Mouse (Mus musculus): ENCODE data around the gene Srsf7.

Gene Srsf7

DNA sequence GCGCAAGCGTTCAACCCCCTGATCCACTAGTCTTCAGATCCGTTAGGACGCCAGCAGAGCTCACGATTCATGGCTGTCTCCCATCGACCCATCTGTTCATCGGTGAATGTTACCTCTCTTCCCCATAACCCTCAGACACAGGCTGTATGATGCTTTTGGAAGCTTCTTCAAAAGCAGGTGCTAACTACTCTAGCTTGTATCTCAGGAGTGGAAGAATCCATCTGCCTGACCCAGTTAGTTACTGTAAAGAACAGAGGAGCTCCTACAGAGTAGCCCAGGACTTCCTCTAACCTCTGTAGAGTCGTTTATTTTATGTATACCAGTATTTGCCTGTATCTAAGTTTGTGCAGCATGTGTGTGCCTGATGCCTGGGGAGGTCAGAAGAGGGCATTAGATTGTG is 50.2 kb downstream of the Srsf7 start:
- DNase-seq (ENCODE audit: low spot score), result no peak

DNA sequence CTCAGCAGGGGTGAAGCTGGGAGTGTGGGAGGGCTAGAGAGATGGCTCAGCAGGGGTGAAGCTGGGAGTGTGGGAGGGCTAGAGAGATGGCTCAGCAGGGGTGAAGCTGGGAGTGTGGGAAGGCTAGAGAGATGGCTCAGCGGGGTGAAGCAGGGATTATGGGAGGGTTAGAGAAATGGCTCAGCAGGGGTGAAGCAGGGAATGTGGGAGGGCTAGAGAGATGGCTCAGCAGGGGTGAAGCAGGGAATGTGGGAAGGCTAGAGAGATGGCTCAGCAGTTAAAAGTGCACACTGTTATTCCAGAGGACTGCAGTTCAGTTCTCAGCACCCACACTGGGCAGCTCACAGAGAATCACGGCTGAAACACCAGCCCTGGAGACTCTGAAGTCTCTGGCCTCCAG is 53.5 kb downstream of the Srsf7 start:
- DNase-seq (ENCODE audit: low spot score), result no peak

DNA sequence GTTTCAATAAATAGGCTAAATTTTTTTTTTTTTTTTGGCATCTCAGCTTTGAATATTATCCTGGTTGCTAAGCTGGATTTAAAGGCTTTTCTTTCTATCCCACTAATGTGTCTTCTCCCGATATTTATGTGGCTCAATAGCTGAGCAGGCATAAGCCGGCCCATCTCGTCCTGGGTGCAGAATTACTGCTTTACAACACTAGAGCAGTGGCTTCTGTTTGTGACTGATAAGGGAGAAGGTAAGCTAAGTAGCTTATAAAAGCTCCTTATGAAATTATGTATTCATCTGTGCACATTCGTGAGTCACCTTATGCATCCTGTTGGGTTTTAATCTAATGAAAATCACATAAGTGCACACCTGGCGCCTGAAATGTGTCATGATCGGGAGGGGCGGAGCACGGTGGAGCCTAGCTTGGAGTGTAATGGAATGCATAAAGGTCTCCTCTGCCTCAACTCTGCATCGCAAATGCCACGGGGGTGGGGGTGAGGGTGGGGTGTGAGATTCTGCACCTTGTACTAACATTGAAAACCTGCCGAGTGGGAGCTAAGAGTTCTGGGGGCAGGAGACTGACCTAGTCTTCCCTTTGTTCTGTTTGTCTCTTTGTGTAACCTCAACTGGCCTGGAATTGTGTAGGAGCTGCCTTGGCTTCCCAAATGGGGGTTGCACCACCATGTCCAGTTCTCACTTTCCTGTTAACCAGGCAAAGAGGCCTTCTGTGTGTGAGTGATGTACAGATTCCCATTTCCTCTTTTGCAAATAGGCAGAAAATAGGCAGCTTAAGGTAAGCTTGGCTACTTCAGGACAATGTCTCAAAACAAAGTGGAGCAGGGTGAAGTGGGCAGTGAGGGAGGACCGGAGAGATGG is 54.1 kb downstream of the Srsf7 start:
- no peak for DNase-seq (ENCODE audit: low spot score)

DNA sequence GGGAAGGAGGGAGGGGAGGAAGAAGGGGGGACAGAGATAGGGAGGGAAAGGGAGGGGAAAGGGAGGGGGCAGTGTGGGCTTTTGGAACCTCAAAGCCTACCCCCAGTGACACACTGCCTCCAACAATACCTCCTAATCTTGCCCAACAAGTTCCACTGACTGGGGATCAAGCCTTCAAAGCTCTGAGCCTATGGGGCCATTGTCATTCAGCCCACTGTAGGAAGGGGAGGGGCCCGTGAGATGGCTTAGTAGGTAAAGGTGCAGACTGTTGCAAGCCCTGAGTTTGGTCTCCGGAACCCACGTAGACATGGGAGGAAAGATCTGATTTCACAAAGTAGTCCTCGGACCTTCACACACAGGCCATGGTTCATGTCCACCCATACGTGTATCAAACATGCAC is 55.8 kb downstream of the Srsf7 start:
- no peak for DNase-seq (ENCODE audit: low spot score)

All from testis, postnatal 10 days (tissue).